Mouse (Mus musculus): ENCODE data around the gene Cybrd1. TPM values are rescaled to one million over a fixed set of nuclear protein-coding genes. Genes with fewer than 3 reads are reported as not detected.

Gene Cybrd1
- polyA plus RNA-seq, 1 experiment from 2014 or later = 1.1 TPM

GRCm38 (mm10) chr2:71192195-71192807 is 74.6 kb downstream of the Cybrd1 start:
- WGBS = 51% methylated on average over 17 of the region's 17 CpGs
- H3K27ac ChIP-seq (replicated peaks in 1 of 2; ENCODE audit: control insufficient read depth in 1 of 2, insufficient read depth in 1 of 2, low read depth in 2 of 2, low read length in 2 of 2) = no peak overlapping the region
- H3K27me3 ChIP-seq (ENCODE audit: control insufficient read depth, insufficient read depth, low read length) = peaks cover 4% of the 10 kb centered on the region; the same call in 1 of the 2 replicates
- peaks cover 9 to 12% of the 10 kb centered on the region in 2 experiments for H3K4me1 ChIP-seq (ENCODE audit: control insufficient read depth in 2 of 2, insufficient read depth in 2 of 2, low read length in 2 of 2)
- peak overlapping the region; percentile 50 for H3K4me2 ChIP-seq (ENCODE audit: low read length)
- H3K4me3 ChIP-seq (ENCODE audit: control insufficient read depth in 1 of 2, insufficient read depth in 1 of 2, low read depth in 1 of 2, low read length in 2 of 2) = peak overlapping the region in 1 of 2 experiments; percentile 14; a peak in 1 of 4 replicates
- no peak for ATAC-seq (ENCODE audit: insufficient number of reproducible peaks, insufficient read depth, low FRiP score, low read depth)
- H3K9ac ChIP-seq (ENCODE audit: low read length) = no peak overlapping the region
- H3K9me3 ChIP-seq (ENCODE audit: control insufficient read depth, low read length) = no peaks in the 10 kb centered on the region
- H3K36me3 ChIP-seq (ENCODE audit: control insufficient read depth, insufficient read depth, low read length) = no peaks in the 10 kb centered on the region

Other genes with a start within 250 kb of the Cybrd1 start
- gene Dcaf17, start 62.6 kb upstream of the Cybrd1 start, polyA plus RNA-seq (2014; fragmentation: Nextera tagmentation; extraction: Ambion mirVana) = 19.0 and 22.0 TPM in 2 replicates
- 10.0 and 12.9 TPM in 2 replicates for gene Mettl8, start 62.3 kb upstream of the Cybrd1 start, polyA plus RNA-seq (2014; fragmentation: Nextera tagmentation; extraction: Ambion mirVana)
- gene Dync1i2, start 93.8 kb downstream of the Cybrd1 start, polyA plus RNA-seq (2014; fragmentation: Nextera tagmentation; extraction: Ambion mirVana) = 73.3 and 73.4 TPM in 2 replicates
- gene Slc25a12, start 249.8 kb downstream of the Cybrd1 start, polyA plus RNA-seq (2014; fragmentation: Nextera tagmentation; extraction: Ambion mirVana) = 118 and 123 TPM in 2 replicates

Measured in heart, embryonic 14.5 days (tissue).